Mouse (Mus musculus) G1E-ER4 (cell line): ENCODE data around the gene Gm8298. TPM values are rescaled to one million over a fixed set of nuclear protein-coding genes. Genes with fewer than 3 reads are reported as not detected.

Experiments used
- GATA1 ChIP-seq: IDR thresholded peaks from one replicate; pipeline ENCODE4 v1.8.0; 2012; ENCODE audit warnings: low read length, inconsistent platforms
- polyA plus RNA-seq: library from polyadenylated mRNA; stranded (reverse); fragments of >175 nt; gene quantifications from 2 replicates; pipeline ENCODE4 v1.2.3, GENCODE M21; 2012

Gm8298 gene
- not detected in 2 replicates for polyA plus RNA-seq

GRCm38 (mm10) chr3:59860751-59861150 is at the start of gene Gm8298:
Gene Gm8298 (plus strand): TSS chr3:59861051.
- no peak for TF ChIP-seq GATA1

GRCm38 (mm10) chr3:59813169-59813568 is 47.7 kb upstream of the Gm8298 start:
- TF ChIP-seq GATA1: no peak

- no peak for TF ChIP-seq GATA1
Observed at GRCm38 (mm10) chr3:59870765-59871164, 9.9 kb downstream of the Gm8298 start.

- no peak for TF ChIP-seq GATA1
Observed at GRCm38 (mm10) chr3:59893276-59893675, 32.4 kb downstream of the Gm8298 start.

GRCm38 (mm10) chr3:59924914-59925313 is 64.1 kb downstream of the Gm8298 start, which contains the start of gene C130079G13Rik:
Gene C130079G13Rik (plus strand): TSS chr3:59925214.
- no peak for TF ChIP-seq GATA1

Other genes starting within 250 kb of the Gm8298 start
- gene Gm5538, start 131.3 kb upstream of the Gm8298 start, polyA plus RNA-seq: not detected in 2 replicates
- gene C130079G13Rik, start 64.2 kb downstream of the Gm8298 start, polyA plus RNA-seq: not detected in 2 replicates
- gene Aadacl2, start 145.7 kb downstream of the Gm8298 start, polyA plus RNA-seq: not detected in 2 replicates
- not detected in 2 replicates for gene Aadac, start 164.7 kb downstream of the Gm8298 start, polyA plus RNA-seq
- gene Sucnr1, start 220.8 kb downstream of the Gm8298 start, polyA plus RNA-seq: not detected in 2 replicates